Mouse (Mus musculus): ENCODE results near the gene Baiap3. TPM values are rescaled to one million over a fixed set of nuclear protein-coding genes. Genes with fewer than 3 reads are reported as not detected.

The Baiap3 gene
- 0.13 and 0.18 TPM in 2 replicates for total RNA-seq (2014; rRNA removed)
- 0.43 and 1.2 TPM in 2 replicates for polyA plus RNA-seq (2012; rRNA removed)

GRCm38 (mm10) chr17:25256140-25256754 is at the start of gene Baiap3:
Gene Baiap3, minus strand, starts transcription at chr17:25256364.
- DNase-seq (ENCODE audit: extremely low read depth, low read depth, low spot score): no peak
- Histone ChIP-seq H3K27me3 (ENCODE audit: control insufficient read depth, insufficient read depth, low read length) (peaks cover 15% of the 10 kb centered on the region; the same call in 1 of the 2 replicates), H3K36me3 (ENCODE audit: control insufficient read depth, insufficient read depth, low read length) (peaks cover 3% of the 10 kb centered on the region; the same call in 1 of the 2 replicates), H3K27ac (replicated peaks; ENCODE audit: insufficient read depth, low read depth, low read length) (no peak within 1 kb of the TSS), H3K79me2 (ENCODE audit: control insufficient read depth, insufficient read depth, low read length) (no peaks in the 10 kb centered on the region), H3K4me3 (ENCODE audit: insufficient read depth, low read depth, low read length) (no peak within 1 kb of the TSS), H3K9ac (ENCODE audit: low read depth, low read length) (peak within 1 kb of the TSS; percentile 28; the same call in 1 of the 2 replicates), H3K4me1 (ENCODE audit: control insufficient read depth, insufficient read depth, low read length) (no peaks in the 10 kb centered on the region; the same call in 1 of the 2 replicates)
- 6% methylated on average over 35 of the region's 35 CpGs for WGBS
- TF ChIP-seq CTCF (IDR thresholded peaks at IDR 0.05; ENCODE audit: low read depth, low read length) (no peak), POLR2A (IDR thresholded peaks at IDR 0.05; ENCODE audit: extremely low read depth, insufficient read depth, low read length) (no peak)

GRCm38 (mm10) chr17:25298094-25298493 is 41.9 kb upstream of the Baiap3 start, which contains the start of gene Prss34:
Gene Prss34, plus strand, starts transcription at chr17:25298394.
- TF ChIP-seq CTCF (IDR thresholded peaks at IDR 0.05; ENCODE audit: low read depth, low read length): no peak
- no peak for TF ChIP-seq POLR2A (IDR thresholded peaks at IDR 0.05; ENCODE audit: extremely low read depth, insufficient read depth, low read length)
- Histone ChIP-seq H3K4me1 (ENCODE audit: control insufficient read depth, insufficient read depth, low read length) (no peaks in the 10 kb centered on the region), H3K27ac (replicated peaks; ENCODE audit: insufficient read depth, low read depth, low read length) (no peak within 1 kb of the TSS), H3K79me2 (ENCODE audit: control insufficient read depth, insufficient read depth, low read length) (no peaks in the 10 kb centered on the region), H3K9ac (ENCODE audit: low read depth, low read length) (no peak within 1 kb of the TSS), H3K4me3 (ENCODE audit: insufficient read depth, low read depth, low read length) (no peak within 1 kb of the TSS), H3K36me3 (ENCODE audit: control insufficient read depth, insufficient read depth, low read length) (no peaks in the 10 kb centered on the region), H3K27me3 (ENCODE audit: control insufficient read depth, insufficient read depth, low read length) (peaks cover 3% of the 10 kb centered on the region; the same call in 1 of the 2 replicates)
- WGBS: 87% methylated on average over 5 of the region's 5 CpGs
- no peak for DNase-seq (ENCODE audit: extremely low read depth, low read depth, low spot score)

GRCm38 (mm10) chr17:25294111-25294510 is 37.9 kb upstream of the Baiap3 start:
- Histone ChIP-seq H3K4me3 (ENCODE audit: insufficient read depth, low read depth, low read length) (no peak overlapping the region), H3K27ac (replicated peaks; ENCODE audit: insufficient read depth, low read depth, low read length) (no peak overlapping the region), H3K36me3 (ENCODE audit: control insufficient read depth, insufficient read depth, low read length) (no peaks in the 10 kb centered on the region), H3K9ac (ENCODE audit: low read depth, low read length) (no peak overlapping the region), H3K79me2 (ENCODE audit: control insufficient read depth, insufficient read depth, low read length) (no peaks in the 10 kb centered on the region), H3K4me1 (ENCODE audit: control insufficient read depth, insufficient read depth, low read length) (no peaks in the 10 kb centered on the region), H3K27me3 (ENCODE audit: control insufficient read depth, insufficient read depth, low read length) (peaks cover 3% of the 10 kb centered on the region; the same call in 1 of the 2 replicates)
- DNase-seq (ENCODE audit: extremely low read depth, low read depth, low spot score): no peak
- WGBS: 80% methylated on average over 1 of the region's 1 CpGs
- TF ChIP-seq CTCF (IDR thresholded peaks at IDR 0.05; ENCODE audit: low read depth, low read length) (no peak), POLR2A (IDR thresholded peaks at IDR 0.05; ENCODE audit: extremely low read depth, insufficient read depth, low read length) (no peak)

- Histone ChIP-seq H3K4me1 (ENCODE audit: control insufficient read depth, insufficient read depth, low read length) (no peaks in the 10 kb centered on the region), H3K9ac (ENCODE audit: low read depth, low read length) (no peak overlapping the region), H3K36me3 (ENCODE audit: control insufficient read depth, insufficient read depth, low read length) (no peaks in the 10 kb centered on the region), H3K27me3 (ENCODE audit: control insufficient read depth, insufficient read depth, low read length) (peaks cover 1% of the 10 kb centered on the region; the same call in 1 of the 2 replicates), H3K4me3 (ENCODE audit: insufficient read depth, low read depth, low read length) (no peak overlapping the region), H3K27ac (replicated peaks; ENCODE audit: insufficient read depth, low read depth, low read length) (no peak overlapping the region), H3K79me2 (ENCODE audit: control insufficient read depth, insufficient read depth, low read length) (no peaks in the 10 kb centered on the region)
- DNase-seq (ENCODE audit: extremely low read depth, low read depth, low spot score): no peak
- 55% methylated on average over 5 of the region's 5 CpGs for WGBS
- TF ChIP-seq POLR2A (IDR thresholded peaks at IDR 0.05; ENCODE audit: extremely low read depth, insufficient read depth, low read length) (no peak), CTCF (IDR thresholded peaks at IDR 0.05; ENCODE audit: low read depth, low read length) (no peak)
These were observed 37.3 kb upstream of the Baiap3 start for GRCm38 (mm10) chr17:25293495-25293894.

GRCm38 (mm10) chr17:25290411-25290810 is 34.2 kb upstream of the Baiap3 start:
- Histone ChIP-seq H3K9ac (ENCODE audit: low read depth, low read length) (no peak overlapping the region), H3K4me3 (ENCODE audit: insufficient read depth, low read depth, low read length) (no peak overlapping the region), H3K27me3 (ENCODE audit: control insufficient read depth, insufficient read depth, low read length) (no peaks in the 10 kb centered on the region), H3K4me1 (ENCODE audit: control insufficient read depth, insufficient read depth, low read length) (no peaks in the 10 kb centered on the region), H3K36me3 (ENCODE audit: control insufficient read depth, insufficient read depth, low read length) (no peaks in the 10 kb centered on the region), H3K79me2 (ENCODE audit: control insufficient read depth, insufficient read depth, low read length) (no peaks in the 10 kb centered on the region), H3K27ac (replicated peaks; ENCODE audit: insufficient read depth, low read depth, low read length) (no peak overlapping the region)
- TF ChIP-seq POLR2A (IDR thresholded peaks at IDR 0.05; ENCODE audit: extremely low read depth, insufficient read depth, low read length): no peak
- DNase-seq (ENCODE audit: extremely low read depth, low read depth, low spot score): no peak
- 20% methylated on average over 4 of the region's 4 CpGs for WGBS

DNA sequence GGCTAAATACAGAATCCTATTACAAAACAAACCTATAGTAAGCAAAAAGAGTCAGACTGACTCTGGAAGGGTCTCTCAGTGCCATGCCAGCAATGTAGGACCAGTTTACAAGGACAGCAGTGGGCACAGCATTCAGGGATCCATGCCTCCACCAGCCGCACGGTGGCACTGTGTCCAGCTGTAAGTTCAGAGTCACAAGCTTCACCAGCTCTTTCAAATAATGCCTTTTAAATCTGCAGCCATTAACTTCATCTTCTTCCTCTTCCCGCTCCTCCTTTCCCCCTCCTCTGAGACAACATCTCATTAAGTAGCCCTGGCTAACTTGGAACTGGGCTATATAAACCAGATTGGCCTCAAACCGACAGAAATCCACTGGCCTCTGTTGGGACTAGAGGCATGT is 32.7 kb upstream of the Baiap3 start:
- no peaks in the 10 kb centered on the region for H3K27me3 ChIP-seq (ENCODE audit: control insufficient read depth, insufficient read depth, low read length)
- no peaks in the 10 kb centered on the region for H3K79me2 ChIP-seq (ENCODE audit: control insufficient read depth, insufficient read depth, low read length)
- no peaks in the 10 kb centered on the region for H3K4me1 ChIP-seq (ENCODE audit: control insufficient read depth, insufficient read depth, low read length)
- no peaks in the 10 kb centered on the region for H3K36me3 ChIP-seq (ENCODE audit: control insufficient read depth, insufficient read depth, low read length)
- H3K27ac ChIP-seq (replicated peaks; ENCODE audit: insufficient read depth, low read depth, low read length): no peak overlapping the region
- no peak for DNase-seq (ENCODE audit: extremely low read depth, low read depth, low spot score)
- no peak overlapping the region for H3K9ac ChIP-seq (ENCODE audit: low read depth, low read length)
- WGBS: 33% methylated on average over 4 of the region's 4 CpGs
- TF ChIP-seq POLR2A (IDR thresholded peaks at IDR 0.05; ENCODE audit: extremely low read depth, insufficient read depth, low read length) (no peak), CTCF (IDR thresholded peaks at IDR 0.05; ENCODE audit: low read depth, low read length) (peak; percentile 85)
- no peak overlapping the region for H3K4me3 ChIP-seq (ENCODE audit: insufficient read depth, low read depth, low read length)

Measured in liver, adult 2 months (tissue).